Mouse (Mus musculus) embryo, embryonic 11.5 days (tissue): ENCODE measurements around the gene Dtx4.

Experiments
- DNase-seq: peaks from one replicate; pipeline ENCODE4 v3.0.0-alpha.2; 2012; ENCODE audit warnings: low read depth, low spot score

Gene Dtx4

GRCm38 (mm10) chr19:12420555-12420954 lies 80.7 kb downstream of the Dtx4 start:
- no peak for DNase-seq

- no peak for DNase-seq
Observed at GRCm38 (mm10) chr19:12418312-12418711, 82.9 kb downstream of the Dtx4 start.

- DNase-seq = no peak
Observed at GRCm38 (mm10) chr19:12417361-12417760, 83.9 kb downstream of the Dtx4 start, which contains the start of gene Olfr1441. Gene Olfr1441, plus strand, starts transcription at chr19:12417433.
